Mouse (Mus musculus) E14TG2a.4 (cell line): ENCODE measurements around the gene Fcgr1.

Experiments
- H3K27me3 ChIP-seq: 2 replicates; pipeline ENCODE4 v1.6.1; 2014; ENCODE audit warnings: low read length, control low read depth; ENCODE audit not compliant: insufficient read depth
- H3K36me3 ChIP-seq: 2 replicates; pipeline ENCODE4 v1.6.1; 2014; ENCODE audit warnings: low read length, control low read depth; ENCODE audit not compliant: insufficient read depth
- H3K4me1 ChIP-seq: replicated peaks from 2 replicates; pipeline ENCODE4 v1.6.1; 2014; ENCODE audit warnings: low read depth, low read length, control low read depth
- H3K4me3 ChIP-seq: replicated peaks from 2 replicates; pipeline ENCODE4 v1.5.1; 2014; ENCODE audit warnings: mild to moderate bottlenecking, low read length
- H3K9me3 ChIP-seq: 2 replicates; pipeline ENCODE4 v1.6.1; 2014; ENCODE audit warnings: low read length, control low read depth
- CTCF ChIP-seq: conservative IDR thresholded peaks from 2 replicates; pipeline ENCODE4 v1.5.1; 2014; ENCODE audit warnings: low read length
- NANOG ChIP-seq: IDR thresholded peaks from 2 replicates; pipeline ENCODE4 v1.6.1; 2014; ENCODE audit warnings: borderline replicate concordance, low read length, mixed read lengths
- POU5F1 ChIP-seq: IDR thresholded peaks from 2 replicates; pipeline ENCODE4 v1.6.1; 2014; ENCODE audit warnings: low read length, borderline replicate concordance

Gene Fcgr1

GRCm38 (mm10) chr3:96312341-96313098 is 18.8 kb upstream of the Fcgr1 start:
- TF ChIP-seq CTCF (no peak), NANOG (no peak), POU5F1 (no peak)
- H3K4me3 ChIP-seq, result no peak overlapping the region
- H3K9me3 ChIP-seq, result peaks cover 41% of the 10 kb centered on the region
- no peaks in the 10 kb centered on the region for H3K36me3 ChIP-seq
- H3K27me3 ChIP-seq, result no peaks in the 10 kb centered on the region
- H3K4me1 ChIP-seq, result peaks cover 8% of the 10 kb centered on the region

- TF ChIP-seq NANOG (no peak), CTCF (no peak), POU5F1 (no peak)
- peaks cover 23% of the 10 kb centered on the region for H3K4me1 ChIP-seq
- no peak overlapping the region for H3K4me3 ChIP-seq
- H3K9me3 ChIP-seq, result peaks cover 14% of the 10 kb centered on the region
- no peaks in the 10 kb centered on the region for H3K36me3 ChIP-seq
- no peaks in the 10 kb centered on the region for H3K27me3 ChIP-seq
Measured at GRCm38 (mm10) chr3:96309441-96309840, 15.7 kb upstream of the Fcgr1 start.

- no peak overlapping the region for H3K4me3 ChIP-seq
- H3K27me3 ChIP-seq, result peaks cover 11% of the 10 kb centered on the region
- TF ChIP-seq NANOG (no peak), POU5F1 (no peak), CTCF (no peak)
- no peaks in the 10 kb centered on the region for H3K9me3 ChIP-seq
- peaks cover 20% of the 10 kb centered on the region for H3K4me1 ChIP-seq
- no peaks in the 10 kb centered on the region for H3K36me3 ChIP-seq
Measured at GRCm38 (mm10) chr3:96306506-96306905, 12.7 kb upstream of the Fcgr1 start.

- H3K27me3 ChIP-seq, result peaks cover 26% of the 10 kb centered on the region
- TF ChIP-seq NANOG, result no peak
- TF ChIP-seq POU5F1, result no peak
- no peak for TF ChIP-seq CTCF
Measured at GRCm38 (mm10) chr3:96302076-96302475, 8.3 kb upstream of the Fcgr1 start.

GRCm38 (mm10) chr3:96300706-96301529 is 7.1 kb upstream of the Fcgr1 start:
- TF ChIP-seq NANOG, result no peak
- no peak for TF ChIP-seq POU5F1
- TF ChIP-seq CTCF, result no peak

More at GRCm38 (mm10) chr3:96302076-96302475, 8.3 kb upstream of the Fcgr1 start:
- no peak overlapping the region for H3K4me3 ChIP-seq
- 0 out of 2 replicates have a peak, but pooled peaks cover 5% of the 10 kb centered on the region for H3K9me3 ChIP-seq
- H3K36me3 ChIP-seq, result no peaks in the 10 kb centered on the region
- H3K4me1 ChIP-seq, result peaks cover 37% of the 10 kb centered on the region

GRCm38 (mm10) chr3:96299562-96299961 is 5.8 kb upstream of the Fcgr1 start:
- H3K4me1 ChIP-seq, result peaks cover 23% of the 10 kb centered on the region
- 0 out of 2 replicates have a peak, but pooled peaks cover 5% of the 10 kb centered on the region for H3K9me3 ChIP-seq
- H3K4me3 ChIP-seq, result no peak overlapping the region
- TF ChIP-seq NANOG (no peak), POU5F1 (no peak), CTCF (no peak)
- no peaks in the 10 kb centered on the region for H3K36me3 ChIP-seq
- H3K27me3 ChIP-seq, result peaks cover 26% of the 10 kb centered on the region

More at GRCm38 (mm10) chr3:96300706-96301529, 7.1 kb upstream of the Fcgr1 start:
- Histone ChIP-seq H3K4me3 (peak overlapping the region; percentile 49), H3K27me3 (peaks cover 26% of the 10 kb centered on the region), H3K36me3 (no peaks in the 10 kb centered on the region), H3K4me1 (peaks cover 31% of the 10 kb centered on the region), H3K9me3 (0 out of 2 replicates have a peak, but pooled peaks cover 5% of the 10 kb centered on the region)

GRCm38 (mm10) chr3:96298360-96298759 is 4.6 kb upstream of the Fcgr1 start:
- peaks cover 30% of the 10 kb centered on the region for H3K27me3 ChIP-seq
- TF ChIP-seq NANOG (no peak), CTCF (no peak), POU5F1 (no peak)
- no peak overlapping the region for H3K4me3 ChIP-seq
- peaks cover 24% of the 10 kb centered on the region for H3K4me1 ChIP-seq
- 0 out of 2 replicates have a peak, but pooled peaks cover 5% of the 10 kb centered on the region for H3K9me3 ChIP-seq
- no peaks in the 10 kb centered on the region for H3K36me3 ChIP-seq

GRCm38 (mm10) chr3:96293368-96293767 is 401 bp downstream of the Fcgr1 start:
- Histone ChIP-seq H3K27me3 (peaks cover 4% of the 10 kb centered on the region; the same call in 1 of the 2 replicates), H3K4me3 (no peak overlapping the region), H3K9me3 (no peaks in the 10 kb centered on the region), H3K36me3 (no peaks in the 10 kb centered on the region), H3K4me1 (peaks cover 40% of the 10 kb centered on the region)
- TF ChIP-seq NANOG (no peak), POU5F1 (no peak), CTCF (no peak)
